Mouse (Mus musculus) testis, adult 2 months (tissue): ENCODE data around the gene Pelp1. TPM values are rescaled to one million over a fixed set of nuclear protein-coding genes. Genes with fewer than 3 reads are reported as not detected.
"Not testable (repeated sequence)": the region's sequence is repeated elsewhere in the genome, so short reads cannot be mapped to it uniquely, and the experiment has no call there.

Source experiments
- H3K27ac ChIP-seq: fragments of 200-500 bp; 2 replicates; pipeline ENCODE4 v1.5.1; 2012; ENCODE audit warnings: low read depth, low read length; ENCODE audit not compliant: control insufficient read depth, insufficient read depth
- H3K27me3 ChIP-seq: fragments of 200-500 bp; 2 replicates; pipeline ENCODE4 v1.6.1; 2012; ENCODE audit warnings: mild to moderate bottlenecking, low read length, moderate library complexity; ENCODE audit not compliant: control insufficient read depth, insufficient read depth
- H3K36me3 ChIP-seq: fragments of 200-500 bp; 2 replicates; pipeline ENCODE4 v1.6.1; 2012; ENCODE audit warnings: mild to moderate bottlenecking, low read length; ENCODE audit not compliant: control insufficient read depth, insufficient read depth
- H3K4me1 ChIP-seq: fragments of 200-500 bp; 2 replicates; pipeline ENCODE4 v1.6.1; 2012; ENCODE audit warnings: low read length; ENCODE audit not compliant: control insufficient read depth, insufficient read depth
- H3K4me3 ChIP-seq: fragments of 200-500 bp; 2 replicates; pipeline ENCODE4 v1.5.1; 2012; ENCODE audit warnings: low read depth, mild to moderate bottlenecking, low read length, moderate library complexity, mixed read lengths; ENCODE audit not compliant: control insufficient read depth
- CTCF ChIP-seq: fragments of 200-500 bp; IDR thresholded peaks from 2 replicates; pipeline ENCODE4 v1.5.1; 2012; ENCODE audit warnings: low read depth, mild to moderate bottlenecking, inconsistent platforms, low read length, moderate library complexity; ENCODE audit not compliant: control insufficient read depth, insufficient read depth, insufficient replicate concordance
- POLR2A ChIP-seq: fragments of 200-500 bp; IDR thresholded peaks from 2 replicates; pipeline ENCODE4 v1.6.1; 2012; ENCODE audit warnings: low read depth, mild to moderate bottlenecking, inconsistent platforms, low read length, moderate library complexity; ENCODE audit not compliant: control insufficient read depth
- polyA plus RNA-seq: library from polyadenylated mRNA; depleted of rRNA; stranded (reverse); fragments of >200 nt; gene quantifications from 2 replicates; pipeline ENCODE4 v1.2.3, GENCODE M21; 2012

Gene Pelp1
- polyA plus RNA-seq, 1 experiment: 38.4 TPM

DNA sequence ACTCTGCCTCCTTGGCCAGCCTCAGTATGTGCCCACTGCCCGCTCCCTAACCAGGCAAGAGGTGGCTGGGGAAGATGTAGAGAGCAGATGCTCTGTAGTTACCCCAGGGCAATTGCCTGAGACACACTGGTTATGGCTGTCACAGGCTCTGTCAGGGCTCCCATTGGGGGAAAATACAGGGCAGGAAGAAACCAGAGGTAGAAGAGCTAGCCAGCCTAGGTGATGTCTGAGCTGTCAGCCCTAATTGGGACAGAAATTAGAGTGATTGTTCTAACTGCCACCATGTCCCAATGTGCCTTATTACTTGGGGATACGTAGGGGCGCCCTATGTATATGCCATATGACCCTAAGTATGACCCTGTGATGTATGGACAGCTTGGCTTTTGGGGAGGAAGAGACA lies 24.1 kb upstream of the Pelp1 start:
- Histone ChIP-seq H3K4me1 (peaks cover 11% of the 10 kb centered on the region), H3K36me3 (no peaks in the 10 kb centered on the region), H3K27ac (no peak overlapping the region), H3K27me3 (no peaks in the 10 kb centered on the region), H3K4me3 (no peak overlapping the region)
- TF ChIP-seq POLR2A (no peak), CTCF (no peak)

GRCm38 (mm10) chr11:70433569-70433943 lies 23.7 kb upstream of the Pelp1 start:
- H3K27ac ChIP-seq: no peak overlapping the region

DNA sequence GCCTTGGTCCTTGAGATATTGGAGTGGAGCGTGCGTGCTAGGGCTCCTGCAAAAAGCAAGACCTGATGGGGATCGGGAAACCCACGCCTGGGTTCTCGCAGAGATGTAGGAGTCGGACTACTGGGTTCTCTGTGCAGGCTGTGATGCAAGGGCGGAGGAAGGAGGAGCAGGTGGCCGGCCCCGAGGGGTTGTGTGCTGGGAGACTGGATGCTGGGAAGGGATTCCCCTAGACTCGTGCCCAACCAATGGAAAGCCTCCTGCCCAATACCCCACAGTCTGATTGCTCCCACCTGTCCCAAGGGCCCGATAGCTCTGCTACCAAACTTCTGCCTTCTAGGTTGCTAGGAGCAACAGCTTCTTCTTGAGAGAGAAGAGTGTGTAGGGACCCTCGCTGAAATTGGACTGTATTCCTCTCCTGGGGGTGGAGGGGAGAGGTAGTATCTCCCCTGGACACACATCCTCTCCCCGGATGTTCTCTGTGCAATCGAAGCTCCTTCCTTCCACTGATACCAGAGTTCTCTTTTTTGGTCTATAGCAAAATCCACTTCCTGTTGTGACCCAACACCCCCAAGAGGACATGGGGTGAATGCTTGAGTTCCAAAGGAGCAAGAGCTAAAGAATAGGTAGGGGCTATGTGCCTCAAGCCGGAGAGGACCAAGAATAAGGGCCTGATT lies 23.2 kb upstream of the Pelp1 start:
- H3K27ac ChIP-seq: no peak overlapping the region
- H3K4me3 ChIP-seq: peak overlapping the region; percentile 80
- TF ChIP-seq CTCF: no peak
- no peaks in the 10 kb centered on the region for H3K36me3 ChIP-seq
- H3K4me1 ChIP-seq: peaks cover 11% of the 10 kb centered on the region
- no peaks in the 10 kb centered on the region for H3K27me3 ChIP-seq

More at GRCm38 (mm10) chr11:70433569-70433943, 23.7 kb upstream of the Pelp1 start:
- Histone ChIP-seq H3K36me3 (no peaks in the 10 kb centered on the region), H3K4me3 (no peak overlapping the region), H3K4me1 (peaks cover 11% of the 10 kb centered on the region), H3K27me3 (no peaks in the 10 kb centered on the region)
- TF ChIP-seq POLR2A: no peak
- no peak for TF ChIP-seq CTCF

DNA sequence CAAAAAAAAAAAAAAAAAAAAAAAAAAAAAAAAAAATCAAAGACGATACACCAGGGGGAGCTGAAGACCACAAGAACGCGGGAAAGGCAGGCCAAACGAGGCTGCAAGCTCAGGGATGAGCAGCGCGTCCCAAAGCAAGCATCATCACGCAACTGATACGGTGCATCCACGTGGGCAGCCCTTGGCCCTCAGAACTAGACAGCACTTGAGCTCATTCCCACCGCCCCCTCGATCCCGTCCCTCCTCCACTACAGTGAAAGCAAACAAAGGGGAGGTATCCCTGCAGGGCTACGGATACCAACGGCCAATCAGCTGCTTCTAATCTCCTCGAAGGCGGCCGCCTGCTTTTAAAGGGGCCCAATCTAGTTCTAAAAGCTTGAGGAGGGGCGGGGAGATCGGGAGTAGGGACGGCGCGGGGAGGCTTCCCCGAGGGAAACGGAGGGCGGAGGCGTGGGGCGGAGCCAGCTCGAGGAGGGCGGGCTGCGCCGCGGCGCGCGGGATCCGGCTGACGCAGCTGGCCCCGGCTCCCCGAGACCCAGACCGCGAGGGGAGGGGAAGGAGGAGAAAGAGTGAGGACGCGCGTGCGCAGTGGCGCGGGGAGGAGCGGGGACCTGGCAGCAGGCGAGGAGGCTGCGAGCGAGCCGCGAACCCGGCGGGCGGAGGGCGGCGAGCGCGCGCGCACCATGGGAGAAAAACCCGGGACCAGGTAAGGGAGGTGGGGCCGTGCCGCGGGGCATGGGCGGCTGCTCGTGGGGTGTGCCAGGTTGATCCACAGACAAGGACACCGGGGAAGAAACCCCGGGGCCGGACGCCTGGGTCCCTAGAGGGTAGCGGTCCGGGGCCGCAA lies 22.4 kb upstream of the Pelp1 start, which contains the start of gene Arrb2:
TSS of gene Arrb2 (plus strand) at position 588 of the 847 bp plus-strand sequence.
- Histone ChIP-seq H3K4me3 (peak within 1 kb of the TSS; percentile 80), H3K27ac (peak within 1 kb of the TSS; percentile 23; the same call in 1 of the 2 replicates), H3K4me1 (peaks cover 11% of the 10 kb centered on the region), H3K36me3 (no peaks in the 10 kb centered on the region), H3K27me3 (no peaks in the 10 kb centered on the region)
- TF ChIP-seq POLR2A (peak; percentile 11; the same call in 1 of the 2 replicates), CTCF (peak; percentile 58; the same call in 1 of the 2 replicates)

DNA sequence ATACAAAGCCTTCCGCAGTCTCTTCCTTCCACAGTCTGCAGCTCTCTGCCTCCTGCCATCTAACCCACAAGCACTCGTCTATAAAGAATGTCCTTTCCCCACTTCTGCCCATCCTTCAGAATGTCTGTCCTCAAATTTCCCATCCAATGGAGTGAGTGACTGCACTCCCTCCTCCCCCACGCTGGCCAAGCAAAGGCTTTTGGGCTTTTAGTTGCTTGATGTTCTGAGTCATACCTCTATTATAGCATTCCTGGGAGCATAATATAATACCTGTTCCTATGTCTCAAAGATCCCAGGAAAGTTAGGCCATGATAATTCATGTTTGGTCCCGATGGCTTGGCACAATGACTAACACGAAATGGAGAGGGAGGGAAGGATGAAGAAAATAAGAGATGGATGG lies 21.7 kb upstream of the Pelp1 start:
- no peaks in the 10 kb centered on the region for H3K27me3 ChIP-seq
- no peak overlapping the region for H3K4me3 ChIP-seq
- H3K4me1 ChIP-seq: peaks cover 11% of the 10 kb centered on the region
- H3K36me3 ChIP-seq: no peaks in the 10 kb centered on the region
- no peak overlapping the region for H3K27ac ChIP-seq
- no peak for TF ChIP-seq CTCF
- TF ChIP-seq POLR2A: no peak

- H3K27ac ChIP-seq, H3K4me1 ChIP-seq, H3K4me3 ChIP-seq, H3K27me3 ChIP-seq, H3K36me3 ChIP-seq: not testable (repeated sequence)
Observed at GRCm38 (mm10) chr11:70426598-70426997, 16.8 kb upstream of the Pelp1 start.

DNA sequence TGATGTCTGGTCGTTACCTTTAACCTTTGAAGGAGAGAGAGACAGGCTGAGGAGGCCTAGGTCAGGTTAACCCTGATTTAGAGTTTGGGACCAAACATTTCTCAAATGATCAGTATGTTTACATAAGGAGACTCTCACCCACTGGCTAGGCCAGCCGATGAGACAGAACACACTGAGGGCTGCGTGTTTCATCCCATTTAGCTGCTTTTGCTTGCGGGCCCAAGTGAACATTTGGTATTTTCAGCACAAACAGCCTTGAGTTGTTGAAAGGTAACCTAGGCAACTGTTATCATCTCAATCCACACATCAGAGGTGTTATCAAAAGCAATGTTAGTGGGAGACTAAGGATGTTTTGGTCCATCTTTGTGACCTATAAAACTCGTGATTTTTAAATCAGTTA lies 9.7 kb upstream of the Pelp1 start:
- no peak for TF ChIP-seq CTCF
- no peak for TF ChIP-seq POLR2A
- Histone ChIP-seq H3K27ac (no peak overlapping the region), H3K4me3 (no peak overlapping the region), H3K4me1 (no peaks in the 10 kb centered on the region), H3K36me3 (no peaks in the 10 kb centered on the region), H3K27me3 (no peaks in the 10 kb centered on the region)
